Mouse (Mus musculus) stomach, postnatal 0 days (tissue): ENCODE results near the gene Tex35.

Experiments
- CTCF ChIP-seq: IDR thresholded peaks from 2 replicates; pipeline ENCODE4 v1.5.1; 2016; ENCODE audit warnings: antibody characterized with exemption, low read depth, mild to moderate bottlenecking, moderate library complexity
- EP300 ChIP-seq: optimal IDR thresholded peaks from 2 replicates; pipeline ENCODE3; 2016; ENCODE audit warnings: antibody characterized with exemption

- TF ChIP-seq EP300 (no peak), CTCF (no peak)
Measured at GRCm38 (mm10) chr1:157092622-157093021, 15.9 kb downstream of the Tex35 start.
